Comparison of ENCODE assay signal across 22 mouse cellular contexts in genomic region chr1:175552474-175552873, GRCm38 (mm10).
DNase-seq lines count a peak whose midpoint lies in the region; ATAC-seq and TF ChIP-seq lines count a peak whose summit lies in the region.
"Had no signal": no experiment of that assay in that cellular context is flagged by ENCODE, and none has a peak within 500 bp of the region (broad histone marks: within the 10 kb centered on the region; RNA-seq: fewer than 3 reads in every experiment).

No protein-coding gene starts in this region.

- WGBS in stomach, embryonic 14.5 days: 54% methylated on average over 3 of the region's 3 CpGs
- 44% methylated on average over 3 of the region's 3 CpGs for WGBS in stomach, embryonic 15.5 days
- 47% methylated on average over 3 of the region's 3 CpGs for WGBS in stomach, embryonic 16.5 days
- WGBS in stomach, postnatal 0 days: 40% methylated on average over 3 of the region's 3 CpGs

- H3K9me3 ChIP-seq in stomach, embryonic 14.5 days (ENCODE audit: control insufficient read depth, low read depth, low read length): no peaks in the 10 kb centered on the region
- H3K9me3 ChIP-seq in stomach, embryonic 15.5 days: no peaks in the 10 kb centered on the region
- H3K9me3 ChIP-seq in stomach, embryonic 16.5 days (replicated peaks; ENCODE audit: control insufficient read depth, low read length): no peaks in the 10 kb centered on the region
- no peaks in the 10 kb centered on the region for H3K9me3 ChIP-seq in stomach, postnatal 0 days (ENCODE audit: control insufficient read depth, low read length)

- no peak for TF ChIP-seq CTCF in stomach, postnatal 0 days (IDR thresholded peaks at IDR 0.05; ENCODE audit: low read depth)

- H3K4me2 ChIP-seq in stomach, embryonic 14.5 days (replicated peaks; ENCODE audit: low read depth, low read length): no peak overlapping the region
- H3K4me2 ChIP-seq in stomach, embryonic 15.5 days: no peak overlapping the region
- H3K4me2 ChIP-seq in stomach, embryonic 16.5 days (ENCODE audit: low read depth, low read length): no peak overlapping the region
- no peak overlapping the region for H3K4me2 ChIP-seq in stomach, postnatal 0 days (replicated peaks; ENCODE audit: low read depth)

- H3K9ac ChIP-seq in stomach, embryonic 14.5 days (replicated peaks; ENCODE audit: low read depth, low read length): no peak overlapping the region
- H3K9ac ChIP-seq in stomach, embryonic 15.5 days: no peak overlapping the region
- no peak overlapping the region for H3K9ac ChIP-seq in stomach, embryonic 16.5 days (ENCODE audit: low read length)
- H3K9ac ChIP-seq in stomach, postnatal 0 days (ENCODE audit: low read length): no peak overlapping the region

- no peaks in the 10 kb centered on the region for H3K27me3 ChIP-seq in stomach, embryonic 14.5 days (ENCODE audit: control insufficient read depth, insufficient read depth, low read length)
- no peaks in the 10 kb centered on the region for H3K27me3 ChIP-seq in stomach, embryonic 15.5 days (replicated peaks)
- no peaks in the 10 kb centered on the region for H3K27me3 ChIP-seq in stomach, embryonic 16.5 days (ENCODE audit: control insufficient read depth, insufficient read depth, low read length)
- no peaks in the 10 kb centered on the region for H3K27me3 ChIP-seq in stomach, postnatal 0 days (ENCODE audit: control insufficient read depth, insufficient read depth, low read length)
- H3K27me3 ChIP-seq: CH12.LX had no signal

- H3K4me3 ChIP-seq in stomach, embryonic 14.5 days (ENCODE audit: low read depth, low read length): no peak overlapping the region
- no peak overlapping the region for H3K4me3 ChIP-seq in stomach, embryonic 15.5 days (replicated peaks)
- H3K4me3 ChIP-seq in stomach, embryonic 16.5 days (replicated peaks; ENCODE audit: low read length): no peak overlapping the region
- H3K4me3 ChIP-seq in stomach, postnatal 0 days (ENCODE audit: low read depth, low read length): no peak overlapping the region

- ATAC-seq in stomach, embryonic 14.5 days (ENCODE audit: insufficient number of reproducible peaks, insufficient read depth, low FRiP score, low read depth): peak; percentile 71; the same call in 1 of the 2 replicates
- peak; percentile 65; the same call in 1 of the 2 replicates for ATAC-seq in stomach, embryonic 15.5 days (ENCODE audit: insufficient read depth, low FRiP score, low read depth)
- ATAC-seq in stomach, embryonic 16.5 days (ENCODE audit: insufficient read depth, low FRiP score): 0 out of 2 replicates have a peak, but pooled peaks have one; percentile 60
- peak; percentile 59; the same call in 1 of the 2 replicates for ATAC-seq in stomach, postnatal 0 days (ENCODE audit: low FRiP score, low TSS enrichment)
- ATAC-seq in erythroid progenitor cell, adult 5-6 weeks (replicated peaks; ENCODE audit: low FRiP score, poor library complexity, severe bottlenecking): no peak
- ATAC-seq: activated CD4-positive, CD25-positive, alpha-beta regulatory T cell, adult 4 months; CD4-positive, CD25-positive, alpha-beta regulatory T cell, adult 4 months; Patski had no signal

- H3K4me1 ChIP-seq in stomach, embryonic 14.5 days (ENCODE audit: control insufficient read depth, insufficient read depth, low read length): no peaks in the 10 kb centered on the region
- no peaks in the 10 kb centered on the region for H3K4me1 ChIP-seq in stomach, embryonic 15.5 days
- no peaks in the 10 kb centered on the region for H3K4me1 ChIP-seq in stomach, embryonic 16.5 days (ENCODE audit: control insufficient read depth, insufficient read depth, low read length)
- no peaks in the 10 kb centered on the region for H3K4me1 ChIP-seq in stomach, postnatal 0 days (replicated peaks; ENCODE audit: control insufficient read depth, insufficient read depth)

- no peaks in the 10 kb centered on the region for H3K36me3 ChIP-seq in stomach, embryonic 14.5 days (ENCODE audit: control insufficient read depth, insufficient read depth, low read length)
- no peaks in the 10 kb centered on the region for H3K36me3 ChIP-seq in stomach, embryonic 15.5 days
- no peaks in the 10 kb centered on the region for H3K36me3 ChIP-seq in stomach, embryonic 16.5 days (ENCODE audit: control insufficient read depth, insufficient read depth, low read length)
- H3K36me3 ChIP-seq in stomach, postnatal 0 days (ENCODE audit: control insufficient read depth, insufficient read depth, low read length): no peaks in the 10 kb centered on the region
- H3K36me3 ChIP-seq: G1E had no signal

- TF ChIP-seq EP300 in stomach, postnatal 0 days (optimal IDR thresholded peaks at IDR 0.05): no peak

- H3K27ac ChIP-seq in stomach, embryonic 14.5 days (ENCODE audit: low read length): no peak overlapping the region
- no peak overlapping the region for H3K27ac ChIP-seq in stomach, embryonic 15.5 days
- no peak overlapping the region for H3K27ac ChIP-seq in stomach, embryonic 16.5 days (ENCODE audit: low read length)
- no peak overlapping the region for H3K27ac ChIP-seq in stomach, postnatal 0 days (replicated peaks)

- peak; percentile 16 for DNase-seq in stomach, postnatal 0 days (ENCODE audit: low spot score)
- no peak for DNase-seq in lung, postnatal 14 days
- no peak for DNase-seq in kidney, postnatal 25 days
- no peak for DNase-seq in retina, embryonic 14.5 days (ENCODE audit: low spot score)
- DNase-seq: adrenal gland, adult 2 months; adrenal gland, adult 8-10 months; adrenal gland, postnatal 10 days; adrenal gland, postnatal 14 days; adrenal gland, postnatal 25 days; adrenal gland, postnatal 36 days; B cell, adult 2 months; cerebellum, adult 11 months; cerebellum, adult 11-12 months had no signal
